Mouse (Mus musculus) heart, embryonic 14.5 days (tissue): ENCODE measurements at regions not wholly inside any gene's neighbourhood (a gene's known extent, or its start where the extent isn't known, plus 50 kb on each side); places are given as distances from the start of the nearest gene placed in this dataset.

Source experiments
- ATAC-seq: fragments of 200-750 bp; cut with Nextera tagmentation; 2 replicates; pipeline ENCODE4 v1.8.0; 2017; ENCODE audit warnings: low read depth, moderate TSS enrichment; ENCODE audit not compliant: insufficient number of reproducible peaks, insufficient read depth, low FRiP score
- H3K27ac ChIP-seq, 2 experiments: fragments of 200-500 bp in 1 of 2; fragments of 300-500 bp in 1 of 2; sonication (generic) in 1 of 2; replicated peaks in 1 of 2; 2 replicates each; pipeline ENCODE4 v1.5.1; 2012 to 2014; ENCODE audit warnings: low read depth in 2 of 2, low read length in 2 of 2, control low read depth in 1 of 2, mild to moderate bottlenecking in 1 of 2, mixed read lengths in 1 of 2; ENCODE audit not compliant: control insufficient read depth in 1 of 2, insufficient read depth in 1 of 2
- H3K27me3 ChIP-seq: fragments of 300-500 bp; sonication (generic); 2 replicates; pipeline ENCODE4 v1.6.1; 2014; ENCODE audit warnings: mild to moderate bottlenecking, low read length, control low read depth; ENCODE audit not compliant: control insufficient read depth, insufficient read depth
- H3K36me3 ChIP-seq: fragments of 300-500 bp; sonication (generic); 2 replicates; pipeline ENCODE4 v1.6.1; 2014; ENCODE audit warnings: mild to moderate bottlenecking, control low read depth, low read length, mixed read lengths; ENCODE audit not compliant: control insufficient read depth, insufficient read depth
- H3K4me1 ChIP-seq, 2 experiments: fragments of 200-500 bp in 1 of 2; fragments of 300-500 bp in 1 of 2; sonication (generic) in 1 of 2; 2 replicates each; pipeline ENCODE4 v1.6.1; 2012 to 2014; ENCODE audit warnings: low read length in 2 of 2, control low read depth in 1 of 2, mixed read lengths in 1 of 2; ENCODE audit not compliant: control insufficient read depth in 2 of 2, insufficient read depth in 2 of 2
- H3K4me2 ChIP-seq: fragments of 300-500 bp; sonication (generic); 2 replicates; pipeline ENCODE4 v1.6.1; 2014; ENCODE audit warnings: mild to moderate bottlenecking, low read length
- H3K4me3 ChIP-seq, 2 experiments: fragments of 200-500 bp in 1 of 2; fragments of 300-500 bp in 1 of 2; sonication (generic) in 1 of 2; 2 replicates each; pipeline ENCODE4 v1.5.1; 2012 to 2014; ENCODE audit warnings: low read length in 2 of 2, mild to moderate bottlenecking in 2 of 2, control low read depth in 1 of 2, low read depth in 1 of 2, moderate library complexity in 1 of 2; ENCODE audit not compliant: control insufficient read depth in 1 of 2, insufficient read depth in 1 of 2
- H3K9ac ChIP-seq: fragments of 300-500 bp; sonication (generic); 2 replicates; pipeline ENCODE4 v1.6.1; 2014; ENCODE audit warnings: mild to moderate bottlenecking, low read length
- H3K9me3 ChIP-seq: fragments of 300-500 bp; sonication (generic); 2 replicates; pipeline ENCODE4 v1.6.1; 2016; ENCODE audit warnings: low read length, control low read depth; ENCODE audit not compliant: control insufficient read depth
- WGBS: fragments of 180-500 bp; shearing (Covaris S2); extraction: QIAGEN DNeasy Blood & Tissue Kit; methylation state at CpG from one replicate; pipeline ENCODE4 v1.1.7; 2014; 5-methylcytosine and 5-hydroxymethylcytosine counted together

DNA sequence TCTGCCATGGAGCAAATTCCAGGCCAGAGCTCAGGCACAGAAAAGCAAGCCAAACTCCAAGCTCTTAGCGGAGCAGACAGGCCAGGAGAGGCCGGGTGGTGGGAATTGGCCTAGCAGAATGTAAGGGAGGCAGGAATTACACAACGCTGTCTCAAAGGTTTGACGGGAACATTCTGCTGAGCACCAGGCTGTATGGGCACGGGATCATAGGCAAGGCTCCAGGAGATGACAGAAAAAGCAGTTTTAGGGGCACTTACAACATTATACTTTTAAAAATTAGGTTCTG, 99.5 kb upstream of the Max start:
- Histone ChIP-seq H3K4me2 (no peak overlapping the region), H3K27me3 (peaks cover 6% of the 10 kb centered on the region; the same call in 1 of the 2 replicates), H3K27ac (no peak overlapping the region), H3K4me1 (peaks cover 9 to 11% of the 10 kb centered on the region in 2 experiments), H3K4me3 (no peak overlapping the region), H3K9me3 (no peaks in the 10 kb centered on the region), H3K9ac (no peak overlapping the region), H3K36me3 (no peaks in the 10 kb centered on the region)
- WGBS, result 84% methylated on average over 5 of the region's 5 CpGs
- no peak for ATAC-seq

DNA sequence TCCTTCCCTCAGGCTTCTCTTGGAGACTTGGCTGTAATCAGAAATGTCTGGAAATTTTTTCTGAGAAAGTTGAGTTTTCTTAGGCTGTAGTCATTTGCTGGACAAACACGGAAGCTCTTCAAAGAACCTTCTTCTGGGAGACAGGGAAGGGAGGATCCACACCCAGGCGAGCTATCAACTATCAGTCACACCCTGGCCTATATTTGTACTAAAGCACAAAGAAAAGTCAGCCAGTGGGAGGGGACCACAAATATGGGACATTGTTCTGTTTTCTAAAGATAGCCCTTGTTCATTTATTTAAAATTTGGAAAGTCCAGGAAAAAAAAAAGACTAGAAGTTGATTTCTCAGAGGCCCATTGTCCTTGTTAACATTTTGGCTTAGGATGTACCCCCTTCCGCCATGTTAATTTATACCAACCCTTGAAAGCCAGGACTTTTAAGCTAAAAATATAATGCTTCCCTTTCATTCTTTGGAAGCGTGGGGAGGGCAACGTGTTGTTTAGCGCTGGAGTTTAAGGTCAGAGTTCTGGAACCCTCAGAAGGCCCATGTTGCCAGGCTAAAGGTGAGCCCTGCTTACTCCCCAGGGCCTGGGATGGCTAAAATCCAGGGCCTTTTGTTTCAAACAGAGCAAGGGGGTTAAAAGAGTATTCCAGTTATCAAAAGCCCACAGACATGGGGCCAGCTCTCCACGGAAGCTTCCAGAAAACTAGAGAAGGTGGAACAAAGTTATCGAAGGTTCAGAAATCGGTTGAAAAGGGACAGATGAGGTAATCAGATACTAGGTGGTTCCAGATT, 99.0 kb upstream of the Max start:
- peaks cover 9 to 11% of the 10 kb centered on the region in 2 experiments for H3K4me1 ChIP-seq
- H3K4me2 ChIP-seq, result peak overlapping the region; percentile 71
- no peaks in the 10 kb centered on the region for H3K36me3 ChIP-seq
- no peak for ATAC-seq
- no peak overlapping the region for H3K9ac ChIP-seq
- 74% methylated on average over 9 of the region's 9 CpGs for WGBS
- peak overlapping the region in 1 of 2 experiments; percentile 27; a peak in 1 of 4 replicates for H3K4me3 ChIP-seq
- no peak overlapping the region for H3K27ac ChIP-seq
- no peaks in the 10 kb centered on the region for H3K9me3 ChIP-seq
- peaks cover 6% of the 10 kb centered on the region; the same call in 1 of the 2 replicates for H3K27me3 ChIP-seq

DNA sequence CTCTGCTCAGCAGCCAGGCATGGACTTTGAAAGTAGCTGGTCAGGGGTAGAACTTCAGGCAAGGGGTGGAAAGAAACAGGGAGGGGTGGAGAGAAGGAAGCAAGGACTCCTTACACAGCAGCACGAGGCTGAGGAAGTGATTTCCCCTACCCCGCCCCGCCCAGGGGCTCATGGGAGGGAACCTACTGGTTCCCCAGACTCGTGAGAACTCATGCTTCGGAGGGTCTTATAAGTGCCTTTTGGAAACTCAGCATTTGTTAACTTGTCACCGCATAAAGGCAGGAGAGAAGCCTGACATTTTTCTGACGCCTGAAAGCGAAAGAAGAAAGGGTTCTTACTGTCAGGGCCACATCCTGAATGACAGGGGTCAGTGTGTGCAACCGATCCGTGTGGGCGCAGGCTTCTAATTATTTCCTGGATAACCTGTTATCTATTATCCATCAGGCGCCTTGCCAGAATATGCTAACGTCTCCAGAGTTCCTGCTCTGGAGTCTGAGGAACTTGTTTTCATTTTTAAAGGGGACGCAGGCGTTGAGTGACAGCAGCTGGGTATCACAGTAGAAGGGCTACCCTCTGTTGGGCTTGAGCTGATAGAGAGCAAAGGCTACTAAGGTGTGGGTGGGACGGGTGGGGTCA, 98.2 kb upstream of the Max start:
- Histone ChIP-seq H3K27ac (peak overlapping the region in 1 of 2 experiments; percentile 51; a peak in 3 of 4 replicates), H3K9me3 (no peaks in the 10 kb centered on the region), H3K4me1 (peaks cover 9 to 11% of the 10 kb centered on the region in 2 experiments), H3K27me3 (peaks cover 10% of the 10 kb centered on the region; the same call in 1 of the 2 replicates), H3K9ac (peak overlapping the region; percentile 5; the same call in 1 of the 2 replicates), H3K4me3 (peak overlapping the region; percentile 27 to 29), H3K4me2 (peak overlapping the region; percentile 71), H3K36me3 (no peaks in the 10 kb centered on the region)
- 15% methylated on average over 16 of the region's 16 CpGs for WGBS
- no peak for ATAC-seq

DNA sequence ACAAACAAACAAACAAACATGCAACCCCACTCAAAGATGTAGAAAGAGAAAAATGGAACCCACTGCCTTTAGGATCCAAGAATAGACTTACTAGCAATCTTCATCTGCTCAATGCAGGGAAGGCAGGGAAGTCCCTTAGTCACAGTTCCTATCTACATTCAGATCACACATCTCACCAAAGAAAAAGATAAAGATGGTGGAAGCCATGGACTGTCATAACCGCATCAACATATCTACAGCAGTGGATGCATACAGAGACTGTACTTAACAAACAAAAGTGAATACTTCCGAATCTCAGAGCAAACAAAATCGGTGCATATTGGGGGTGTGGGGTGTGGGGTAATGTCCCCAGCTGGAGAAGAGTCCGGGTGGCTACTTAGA, 97.7 kb upstream of the Max start:
- no peaks in the 10 kb centered on the region for H3K9me3 ChIP-seq

DNA sequence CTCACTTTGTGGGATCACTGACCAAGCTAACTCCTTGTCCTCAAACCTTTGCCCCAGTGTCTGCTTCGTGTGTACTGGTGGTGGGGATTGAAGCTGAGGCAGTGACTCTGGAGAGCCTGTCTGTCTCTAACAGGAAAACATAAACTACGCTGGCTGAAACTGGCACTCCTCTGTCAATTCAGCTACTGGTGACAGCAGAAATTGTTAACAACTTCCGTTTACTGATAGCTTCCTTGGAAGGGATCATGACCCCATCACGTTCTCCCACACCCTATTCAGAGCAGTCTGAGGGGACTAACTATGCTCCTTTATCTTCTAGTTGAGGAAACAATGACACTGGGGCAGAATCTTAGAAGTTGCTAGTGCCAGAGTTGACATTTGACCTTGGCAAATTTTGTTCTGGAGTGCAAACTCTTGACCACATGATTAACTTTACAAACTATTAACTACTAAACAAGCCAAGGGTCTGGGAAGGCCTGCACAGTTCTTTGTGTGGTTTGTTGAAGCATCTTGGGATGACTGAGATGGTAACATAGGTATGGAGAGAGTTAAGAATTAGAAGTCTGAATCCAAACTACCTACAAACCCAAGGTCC, 96.7 kb upstream of the Max start:
- Histone ChIP-seq H3K4me1 (peaks cover 9 to 11% of the 10 kb centered on the region in 2 experiments), H3K27ac (no peak overlapping the region), H3K27me3 (peaks cover 10% of the 10 kb centered on the region; the same call in 1 of the 2 replicates), H3K4me2 (no peak overlapping the region), H3K36me3 (no peaks in the 10 kb centered on the region), H3K9ac (no peak overlapping the region), H3K9me3 (no peaks in the 10 kb centered on the region), H3K4me3 (no peak overlapping the region)
- no peak for ATAC-seq
- 7% methylated on average over 4 of the region's 4 CpGs for WGBS

More for the DNA sequence above, 97.7 kb upstream of the Max start:
- H3K27ac ChIP-seq, result peak overlapping the region in 1 of 2 experiments; percentile 51; a peak in 1 of 4 replicates
- peaks cover 10% of the 10 kb centered on the region; the same call in 1 of the 2 replicates for H3K27me3 ChIP-seq
- H3K4me3 ChIP-seq, result no peak overlapping the region
- H3K4me1 ChIP-seq, result peaks cover 9 to 11% of the 10 kb centered on the region in 2 experiments
- 83% methylated on average over 4 of the region's 4 CpGs for WGBS
- ATAC-seq, result no peak
- H3K9ac ChIP-seq, result no peak overlapping the region; the same call in 1 of the 2 replicates
- H3K4me2 ChIP-seq, result peak overlapping the region; percentile 71
- no peaks in the 10 kb centered on the region for H3K36me3 ChIP-seq

DNA sequence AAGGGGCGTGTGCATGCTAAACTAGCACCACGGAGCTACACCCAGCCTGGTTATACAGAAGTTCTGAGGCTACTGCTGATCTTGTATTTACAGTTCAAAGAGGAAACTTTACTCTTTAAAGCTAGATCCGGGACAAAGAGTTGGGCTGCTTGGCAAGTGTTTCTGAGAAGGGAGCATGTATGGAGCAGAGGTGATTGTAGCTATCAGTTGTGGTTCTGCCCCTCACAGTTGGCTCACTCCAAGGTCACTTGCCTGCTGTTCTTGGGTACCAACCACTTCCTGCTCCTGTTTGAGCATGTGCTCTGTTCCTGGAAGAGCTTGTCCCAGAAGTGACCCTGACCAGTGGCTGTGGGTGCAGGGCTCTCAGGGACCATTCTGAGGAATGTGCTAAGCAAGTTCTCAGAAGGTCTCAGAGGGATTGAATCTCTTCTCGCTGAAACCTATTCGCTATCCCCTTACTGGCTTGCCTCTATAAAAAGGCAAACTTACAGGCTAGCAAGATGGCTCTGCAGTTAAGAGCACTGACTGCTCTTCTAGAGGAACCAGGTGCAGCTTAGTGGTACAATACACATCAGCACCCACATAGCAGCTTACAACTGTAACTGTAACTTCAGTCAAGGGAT, 94.9 kb upstream of the Max start:
- ATAC-seq, result no peak
- 63% methylated on average over 5 of the region's 5 CpGs for WGBS
- H3K4me3 ChIP-seq, result no peak overlapping the region

DNA sequence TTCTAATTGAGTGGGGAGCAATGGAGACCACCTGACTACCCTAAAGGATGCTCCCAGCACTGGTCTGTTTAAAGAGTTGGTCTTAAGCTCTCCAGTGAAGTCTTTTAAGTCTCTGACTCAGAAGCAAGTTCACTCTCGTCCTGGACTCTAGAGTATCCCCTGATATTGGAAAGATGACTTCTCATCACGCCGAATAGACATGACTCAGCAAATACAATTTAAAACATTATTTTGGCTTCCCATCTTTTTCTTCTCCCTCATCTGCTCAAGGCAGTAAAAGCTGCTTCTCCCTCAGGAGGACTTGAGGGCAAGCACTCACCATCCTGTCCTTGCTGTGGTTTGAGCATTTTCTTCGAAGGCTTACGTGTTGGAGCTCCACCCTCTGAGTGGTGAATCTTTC, 92.7 kb upstream of the Max start:
- no peaks in the 10 kb centered on the region for H3K36me3 ChIP-seq
- H3K4me1 ChIP-seq, result peaks cover under 1 to 5% of the 10 kb centered on the region in 2 experiments; a peak in 2 of 4 replicates
- no peak for ATAC-seq
- H3K4me2 ChIP-seq, result no peak overlapping the region
- no peaks in the 10 kb centered on the region for H3K9me3 ChIP-seq
- no peak overlapping the region for H3K4me3 ChIP-seq
- no peak overlapping the region for H3K27ac ChIP-seq
- H3K9ac ChIP-seq, result no peak overlapping the region
- 83% methylated on average over 5 of the region's 5 CpGs for WGBS
- peaks cover 5% of the 10 kb centered on the region; the same call in 1 of the 2 replicates for H3K27me3 ChIP-seq

More for the DNA sequence above, 94.9 kb upstream of the Max start:
- H3K4me1 ChIP-seq, result peaks cover 9 to 11% of the 10 kb centered on the region in 2 experiments
- no peak overlapping the region for H3K27ac ChIP-seq
- no peak overlapping the region for H3K4me2 ChIP-seq
- peaks cover 5% of the 10 kb centered on the region; the same call in 1 of the 2 replicates for H3K27me3 ChIP-seq
- H3K9me3 ChIP-seq, result no peaks in the 10 kb centered on the region
- no peak overlapping the region for H3K9ac ChIP-seq
- no peaks in the 10 kb centered on the region for H3K36me3 ChIP-seq
